Mouse (Mus musculus) erythroblast, adult 5-6 weeks (primary cell): ENCODE measurements around the gene Ly6g6d. TPM values are rescaled to one million over a fixed set of nuclear protein-coding genes. Genes with fewer than 3 reads are reported as not detected.

Experiments used
- ATAC-seq: replicated peaks from 2 replicates; pipeline ENCODE4 v1.8.0; 2016; ENCODE audit warnings: moderate number of reproducible peaks, mild to moderate bottlenecking, moderate TSS enrichment, inconsistent platforms; ENCODE audit not compliant: poor library complexity, low FRiP score, severe bottlenecking
- total RNA-seq, 2 experiments: library from RNA; stranded (forward) in 1 of 2; stranded (reverse) in 1 of 2; fragments of 150-400 nt in 1 of 2; fragments of 200-764, 138-1000 nt in 1 of 2; gene quantifications; 2 replicates each; pipeline versions ENCODE4 v1.2.3 to v1.2.4; 2015 to 2017; ENCODE audit warnings: low replicate concordance in 2 of 2

Ly6g6d gene
- total RNA-seq, 2 experiments from 2014 or later, result not detected

DNA sequence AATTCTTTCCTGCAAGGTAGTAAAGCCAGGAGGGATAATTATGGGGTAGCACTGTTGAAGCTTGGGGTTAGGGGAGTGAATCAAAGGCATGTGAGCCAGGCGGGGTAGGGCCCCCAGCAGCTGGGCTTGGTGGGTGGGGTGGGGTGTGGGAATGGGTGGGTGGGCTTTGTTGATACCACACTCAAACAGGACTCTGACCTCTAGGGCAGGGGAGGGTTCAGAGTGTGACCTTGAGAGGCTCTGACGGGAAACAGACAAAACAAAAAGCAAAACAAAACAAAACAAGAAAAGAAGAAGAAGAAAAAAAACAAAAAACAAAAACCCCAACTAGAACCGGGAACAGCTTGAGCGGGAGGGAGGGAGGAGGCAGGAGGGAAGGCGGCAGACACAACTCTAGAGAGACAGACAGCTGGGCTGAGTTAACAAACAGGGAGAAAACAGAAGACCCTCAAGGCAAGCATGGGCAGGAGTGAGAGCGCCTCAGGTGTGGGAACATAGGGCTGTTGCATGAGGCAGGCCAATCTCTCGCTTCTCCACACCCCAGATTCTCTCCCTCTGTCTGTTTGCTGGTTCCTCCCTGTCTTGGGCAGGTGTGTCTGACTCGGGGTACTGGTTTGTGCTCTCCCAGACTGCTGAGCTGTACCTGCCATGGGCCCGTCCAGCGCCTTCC is 1.2 kb downstream of the Ly6g6d start, which contains the start of gene Ly6g6e:
Gene Ly6g6e, plus strand, starts transcription at position 396 of the 670 bp plus-strand sequence.
- no peak for ATAC-seq

DNA sequence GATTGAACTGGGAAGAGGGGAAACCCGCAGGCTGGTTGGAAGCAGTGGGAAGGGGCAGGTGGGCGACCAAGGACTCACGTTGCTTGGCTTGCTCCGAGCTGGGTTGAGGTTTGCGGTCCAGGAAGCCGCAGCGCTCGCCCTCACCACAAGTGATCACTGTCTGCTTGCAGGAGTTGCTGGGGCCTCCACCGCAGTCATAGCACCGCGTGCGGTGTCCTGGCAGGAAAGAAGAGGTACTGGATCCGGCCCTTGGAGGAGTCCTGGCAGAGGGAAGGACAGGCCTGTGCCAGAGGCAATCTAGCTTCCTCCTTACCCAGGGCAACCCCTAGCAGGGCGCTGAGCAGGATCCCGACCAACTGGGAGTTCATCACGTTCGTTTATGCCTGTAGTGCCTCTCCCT is 3.8 kb downstream of the Ly6g6d start:
- ATAC-seq, result no peak

DNA sequence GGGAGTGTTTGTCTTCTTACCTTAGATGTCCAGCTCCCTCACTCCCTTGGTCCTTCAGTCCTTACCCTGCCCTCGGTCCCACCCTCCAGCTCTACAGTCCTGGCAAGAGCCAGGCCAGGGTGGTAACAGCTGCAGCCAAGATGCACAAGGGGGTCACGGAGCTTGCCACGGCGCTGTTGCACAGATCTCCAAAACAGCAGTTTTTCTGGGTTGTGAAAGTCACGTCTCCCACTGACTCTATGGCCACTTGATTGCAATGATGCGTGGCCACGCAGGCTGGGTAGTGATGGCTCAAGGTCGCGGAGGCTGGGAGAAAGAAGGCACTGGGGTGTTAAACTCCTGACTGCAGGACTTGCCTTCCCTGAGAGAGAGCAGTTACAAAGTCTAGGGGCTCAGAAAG is 6.4 kb downstream of the Ly6g6d start:
- no peak for ATAC-seq

DNA sequence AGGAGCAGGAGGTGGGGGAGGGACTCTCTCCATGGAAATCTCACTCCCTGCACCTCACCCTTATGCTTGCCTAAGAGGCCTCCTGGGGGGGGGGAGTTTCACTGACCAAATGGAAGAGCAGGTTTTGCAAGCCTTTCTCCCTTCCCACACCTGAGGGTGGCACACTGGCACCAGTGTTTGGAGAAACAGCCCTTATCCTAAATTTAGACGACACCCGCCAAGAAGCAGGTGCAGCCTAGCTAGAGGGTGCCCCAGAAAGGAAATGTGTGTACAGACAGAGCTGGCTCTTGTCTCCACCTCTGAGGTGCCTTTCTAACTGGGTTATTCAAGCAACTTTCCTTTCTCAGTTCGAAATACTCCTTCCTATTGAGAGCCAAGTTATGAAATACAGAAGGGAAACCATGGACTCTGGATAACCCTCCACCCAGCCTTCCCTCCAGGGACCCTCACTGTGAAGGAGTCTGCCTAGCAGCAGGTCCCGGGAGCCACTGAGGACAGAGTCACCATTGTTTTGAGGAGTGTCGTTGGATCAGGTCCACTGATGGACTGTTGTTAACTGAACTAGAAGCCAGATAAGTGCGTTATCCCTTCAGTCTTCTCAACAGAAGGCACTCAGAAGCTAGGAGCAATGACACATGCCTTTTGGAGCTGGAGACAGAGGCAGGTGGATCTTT is 7.2 kb downstream of the Ly6g6d start:
- no peak for ATAC-seq

DNA sequence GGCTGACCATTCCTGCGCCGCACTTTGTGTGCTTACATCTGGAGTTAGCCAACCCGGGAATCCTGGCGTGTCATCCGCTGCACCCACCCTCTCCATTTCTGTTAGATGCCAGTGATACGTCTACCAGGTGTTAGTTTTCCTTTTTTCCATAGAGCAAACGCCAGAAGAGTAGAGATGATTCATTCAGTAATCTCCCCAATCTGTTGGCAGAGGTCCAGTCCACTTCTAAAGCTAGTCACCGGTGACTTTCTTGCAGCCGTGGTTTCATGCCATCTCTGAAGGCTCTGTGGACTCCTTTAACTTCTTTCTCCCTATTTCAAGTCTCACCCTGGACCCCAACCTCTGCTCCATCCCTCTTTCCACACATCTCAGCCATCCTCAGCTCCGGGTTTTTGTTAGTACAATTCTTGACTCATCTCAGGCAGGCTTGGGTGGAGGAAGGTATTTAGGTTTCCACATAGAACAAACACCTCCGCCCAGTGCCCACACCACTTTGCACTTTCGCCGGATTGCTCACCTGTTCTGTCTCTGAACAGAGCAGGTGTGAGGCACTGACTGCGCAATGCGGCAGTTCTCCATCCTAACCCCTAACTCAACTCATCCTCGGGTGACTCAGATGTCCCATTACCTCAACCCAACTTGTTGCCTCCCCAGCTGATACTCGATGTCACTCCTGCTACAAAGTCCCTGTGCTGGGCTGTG is 9.5 kb downstream of the Ly6g6d start:
- no peak for ATAC-seq

DNA sequence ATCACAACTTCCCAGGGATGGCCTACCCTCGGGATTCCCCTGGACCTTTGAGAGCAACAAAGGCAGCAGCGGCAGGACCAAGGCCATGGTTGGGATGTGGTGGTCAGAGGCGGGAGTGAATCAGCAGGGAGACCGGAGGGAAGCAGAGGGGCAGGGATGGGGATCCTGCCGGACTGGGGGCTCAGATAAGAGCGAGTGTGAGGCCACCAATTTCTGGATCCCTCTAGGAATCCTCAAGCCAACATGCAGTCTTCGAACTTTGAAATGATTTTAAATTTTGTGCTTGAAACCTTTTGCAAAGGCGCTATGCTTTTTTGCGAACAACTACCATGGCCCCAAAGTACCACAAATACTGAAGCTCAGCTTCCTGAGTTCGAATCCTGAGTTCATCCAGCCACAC is 11.8 kb downstream of the Ly6g6d start, which contains the start of gene Mpig6b:
Gene Mpig6b, minus strand, starts transcription at position 101 of the 400 bp plus-strand sequence.
- no peak for ATAC-seq

DNA sequence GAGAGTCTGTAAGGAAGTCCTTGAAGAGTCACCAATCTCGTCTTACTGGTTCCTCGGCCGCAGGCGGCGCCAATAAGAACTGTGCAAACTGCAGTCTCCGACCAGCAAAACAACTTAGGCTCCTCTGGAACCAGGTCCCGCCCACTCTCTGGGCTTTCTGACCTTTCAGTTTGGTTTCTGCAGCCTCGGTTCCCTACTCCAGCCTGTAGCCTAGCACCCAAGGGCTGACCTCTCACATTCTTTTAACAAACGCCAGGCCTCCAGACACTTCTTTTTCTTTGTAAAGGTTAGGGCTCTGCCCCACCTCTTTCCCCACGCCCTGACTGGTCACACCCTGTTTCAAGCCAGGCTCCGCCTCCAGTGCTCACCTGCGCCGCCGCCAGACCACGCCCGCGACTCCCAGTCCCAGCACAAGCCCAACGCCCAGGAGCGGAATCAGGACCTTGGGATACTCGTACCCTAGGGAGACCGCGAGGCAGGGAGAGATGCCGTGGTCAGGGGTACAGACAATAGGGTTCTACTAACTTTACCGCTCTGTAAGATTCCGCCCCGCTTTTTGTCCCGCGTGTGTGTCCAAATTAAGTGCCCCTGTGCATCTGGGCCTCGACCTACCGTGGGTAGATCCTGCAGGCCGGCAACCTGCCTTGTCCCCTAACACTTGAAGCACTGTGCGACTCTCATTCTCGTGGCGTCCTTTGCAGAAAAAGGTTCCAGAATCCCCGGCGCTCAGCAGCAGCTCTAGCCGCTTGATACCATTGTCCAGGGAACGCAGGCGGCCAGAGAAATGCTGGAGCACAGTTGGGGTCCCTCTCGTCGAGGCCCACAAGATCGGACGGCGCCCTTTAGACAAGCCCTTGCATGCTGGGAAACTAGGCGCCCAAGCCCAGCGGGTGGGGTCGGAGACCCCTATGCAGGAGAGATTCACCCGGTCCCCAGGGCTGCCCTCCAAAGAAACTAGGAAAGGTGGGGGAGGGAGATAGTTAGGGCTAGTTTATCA is 12.6 kb downstream of the Ly6g6d start, which contains the start of gene Ly6g6c:
Gene Ly6g6c, plus strand, starts transcription at position 438 of the 997 bp plus-strand sequence.
- ATAC-seq, result peak; percentile 60; the same call in 1 of the 2 replicates

DNA sequence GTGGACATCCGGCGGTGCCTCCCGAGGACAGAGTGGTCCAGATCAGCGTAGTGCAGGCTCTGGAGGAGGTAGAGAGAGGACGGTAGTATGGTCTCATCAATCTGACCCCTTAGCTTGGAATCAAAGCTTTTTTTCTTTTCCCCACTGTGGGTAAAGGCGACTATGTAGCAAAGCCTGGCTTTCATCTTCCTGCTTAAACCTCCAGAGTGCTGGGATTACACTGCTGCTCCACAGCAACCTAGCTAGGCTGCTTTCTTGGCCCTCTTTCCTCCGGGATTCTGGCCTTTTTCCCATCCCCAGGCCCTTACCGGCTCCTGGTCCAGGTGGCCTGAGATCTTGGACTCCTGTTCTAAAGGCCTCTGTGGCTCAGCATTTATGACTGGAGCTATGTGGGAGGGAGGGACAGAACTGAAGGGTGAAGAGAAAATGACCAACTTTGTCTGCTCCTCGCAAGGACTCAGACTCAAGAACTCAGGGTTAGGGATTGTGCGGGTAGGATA is 13.4 kb downstream of the Ly6g6d start:
- no peak for ATAC-seq

DNA sequence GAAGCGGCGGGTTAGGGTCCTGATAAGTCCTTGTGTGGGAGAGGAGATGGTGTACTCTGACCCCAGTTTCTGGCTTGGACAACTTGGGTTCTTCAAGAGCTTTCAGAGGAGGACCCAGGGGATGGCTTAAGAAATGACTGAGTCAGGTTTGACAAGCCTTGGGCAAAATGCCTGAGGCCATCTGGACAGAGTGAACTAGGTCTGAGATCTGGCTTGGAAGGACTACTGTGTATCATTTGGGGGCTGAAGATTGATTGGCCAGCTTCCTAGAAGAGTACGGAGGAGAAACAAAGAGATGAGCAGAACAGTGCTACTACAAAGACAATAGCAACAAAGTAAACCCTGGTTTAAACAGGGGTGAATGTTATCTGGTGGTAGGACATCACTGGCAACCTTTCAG is 14.4 kb downstream of the Ly6g6d start:
- no peak for ATAC-seq

DNA sequence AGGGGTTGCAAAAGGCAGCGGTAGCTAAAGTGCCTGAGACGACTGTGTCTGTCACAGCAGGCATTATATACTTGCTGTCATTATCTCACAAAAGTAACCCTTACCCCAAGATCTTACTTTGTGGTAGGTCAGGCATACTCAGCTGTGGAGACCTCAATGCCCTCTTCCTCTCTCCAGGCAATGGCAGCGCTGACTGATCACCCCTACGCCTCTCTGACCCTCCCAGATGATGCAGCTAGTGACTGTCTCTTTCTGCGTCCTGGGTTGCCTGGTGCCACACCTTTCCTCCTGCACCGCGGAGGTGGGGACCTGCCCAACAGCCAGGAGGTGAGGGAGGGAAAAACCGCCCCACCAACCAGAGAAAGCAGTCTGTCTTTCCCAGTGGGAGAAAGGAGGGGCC is 16.6 kb downstream of the Ly6g6d start:
- no peak for ATAC-seq

DNA sequence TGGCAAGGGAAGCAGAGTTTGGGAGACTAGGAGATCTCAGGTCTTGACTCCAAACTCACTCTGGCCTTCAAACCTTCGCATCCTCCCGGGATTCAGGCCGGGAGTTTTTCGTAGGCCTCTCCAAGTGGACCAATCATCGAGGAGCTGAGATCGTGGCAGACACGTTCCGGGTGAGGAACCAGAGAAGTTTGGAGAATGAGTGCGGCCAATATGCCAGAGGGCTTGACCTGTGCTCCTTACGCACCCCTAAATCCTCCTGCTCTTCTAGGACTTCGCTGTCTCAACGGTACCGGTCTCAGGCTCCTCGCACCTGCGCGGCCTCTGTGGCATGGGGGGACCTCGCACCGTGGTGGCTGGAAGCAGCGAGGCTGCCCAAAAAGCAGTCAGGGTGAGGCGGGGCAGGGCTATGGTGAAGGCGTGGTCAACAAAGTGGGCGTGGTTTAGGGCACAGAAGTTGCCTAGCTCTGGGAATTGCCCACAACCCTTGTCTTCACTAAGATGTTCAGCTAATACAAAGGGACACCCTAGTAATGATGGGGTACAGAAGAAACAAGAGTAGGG is 17.0 kb downstream of the Ly6g6d start:
- ATAC-seq, result 0 out of 2 replicates have a peak, but pooled peaks have one; percentile 30

DNA sequence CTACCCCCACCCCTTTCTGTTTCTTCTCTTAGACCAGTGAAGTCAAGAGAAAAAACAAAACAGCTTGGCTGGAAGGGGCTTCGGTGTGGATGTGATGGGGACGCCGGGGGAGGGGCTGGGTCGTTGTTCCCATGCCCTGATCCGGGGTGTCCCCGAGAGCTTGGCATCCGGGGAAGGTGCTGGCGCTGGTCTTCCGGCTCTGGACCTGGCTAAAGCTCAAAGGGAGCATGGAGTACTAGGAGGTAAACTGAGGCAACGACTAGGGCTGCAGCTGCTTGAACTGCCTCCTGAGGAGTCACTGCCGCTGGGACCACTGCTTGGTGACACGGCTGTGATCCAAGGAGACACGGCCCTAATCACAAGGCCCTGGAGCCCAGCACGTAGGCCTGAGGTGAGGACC is 17.8 kb downstream of the Ly6g6d start:
- ATAC-seq, result no peak

DNA sequence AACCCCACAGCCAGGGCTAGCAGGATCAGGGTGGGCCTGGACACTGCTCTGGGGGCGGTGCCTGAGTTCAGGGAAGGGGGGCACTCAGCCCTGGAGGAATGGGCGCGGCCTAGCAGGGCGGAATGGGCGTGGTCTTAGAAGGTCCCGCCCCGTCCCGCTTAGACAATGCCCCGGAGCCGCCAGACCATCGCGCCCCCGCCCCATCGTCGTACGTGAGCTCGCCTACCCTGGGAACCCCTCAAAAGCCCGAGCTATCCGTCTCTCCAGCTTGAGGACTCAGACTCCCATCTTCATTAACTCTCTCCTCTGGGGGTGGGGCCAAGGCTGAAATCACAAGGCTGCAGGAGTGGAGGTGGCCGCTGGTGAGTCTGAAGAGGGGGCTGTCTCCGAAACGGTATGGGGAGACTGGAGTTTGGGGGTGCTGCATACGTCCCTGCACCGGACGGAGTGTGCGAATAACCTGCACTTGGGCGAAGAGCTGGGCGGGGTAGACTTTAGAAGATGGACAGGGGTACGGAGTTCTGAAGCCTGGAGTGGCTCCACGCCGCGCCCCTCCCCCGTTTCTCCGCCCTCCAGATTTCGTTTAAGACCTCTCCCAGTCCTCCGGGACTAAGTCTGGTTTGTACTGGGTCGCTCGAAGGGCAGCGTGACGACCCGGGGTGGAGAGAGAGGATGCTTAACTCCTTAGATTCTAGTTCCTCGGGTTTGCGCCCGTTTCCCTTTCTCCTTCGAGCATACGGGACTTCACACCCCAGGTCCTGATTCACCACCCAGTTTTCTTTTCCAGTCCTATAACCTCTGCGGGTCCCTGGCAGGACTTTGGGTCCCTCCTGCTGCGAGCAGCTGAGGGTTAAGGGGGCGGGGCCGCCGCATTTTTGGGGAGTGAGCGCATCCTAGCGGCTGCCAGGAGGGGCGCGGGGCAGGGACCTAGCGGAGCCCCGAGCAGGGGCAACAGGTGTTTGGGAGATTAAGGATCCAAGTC is 18.7 kb downstream of the Ly6g6d start, which contains the start of gene Ddah2:
Gene Ddah2, plus strand, starts transcription at position 125 of the 982 bp plus-strand sequence.
- ATAC-seq, result peak; percentile 83

DNA sequence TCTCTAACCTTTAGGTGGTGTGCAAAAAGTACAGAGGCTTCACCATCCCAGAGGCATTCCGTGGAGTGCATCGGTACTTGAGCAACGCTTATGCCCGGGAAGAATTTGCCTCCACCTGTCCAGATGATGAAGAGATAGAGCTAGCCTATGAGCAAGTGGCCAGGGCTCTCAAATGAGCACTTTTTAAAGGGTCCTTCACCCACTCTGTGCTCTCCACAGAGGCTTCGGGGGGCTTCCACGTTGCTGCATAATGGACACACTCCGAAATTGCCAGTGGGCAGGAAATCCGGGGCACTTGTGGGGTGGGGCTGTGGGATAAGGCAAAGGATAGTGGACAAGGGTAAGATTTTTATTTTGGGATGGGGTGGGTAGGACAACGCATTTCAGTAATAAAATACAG is 19.5 kb downstream of the Ly6g6d start:
- ATAC-seq, result no peak

DNA sequence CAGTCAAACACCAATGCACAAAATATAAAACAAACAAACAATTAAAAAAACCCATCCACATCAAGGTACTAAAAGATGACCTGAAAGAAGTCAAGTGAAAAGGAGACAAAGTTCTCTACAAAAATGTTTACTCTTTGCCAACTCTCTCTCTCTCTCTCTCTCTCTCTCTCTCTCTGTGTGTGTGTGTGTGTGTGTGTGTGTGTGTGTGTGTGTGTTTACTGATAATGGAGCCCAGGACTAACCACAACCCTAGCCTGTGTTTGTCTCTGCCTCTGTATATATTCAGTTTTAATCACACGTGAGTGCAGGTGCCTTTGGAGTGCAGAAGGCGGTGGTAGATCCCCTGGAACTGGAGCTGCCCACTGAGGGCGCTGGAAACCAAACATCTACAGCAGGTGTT is 20.8 kb downstream of the Ly6g6d start:
- ATAC-seq, result no peak

DNA sequence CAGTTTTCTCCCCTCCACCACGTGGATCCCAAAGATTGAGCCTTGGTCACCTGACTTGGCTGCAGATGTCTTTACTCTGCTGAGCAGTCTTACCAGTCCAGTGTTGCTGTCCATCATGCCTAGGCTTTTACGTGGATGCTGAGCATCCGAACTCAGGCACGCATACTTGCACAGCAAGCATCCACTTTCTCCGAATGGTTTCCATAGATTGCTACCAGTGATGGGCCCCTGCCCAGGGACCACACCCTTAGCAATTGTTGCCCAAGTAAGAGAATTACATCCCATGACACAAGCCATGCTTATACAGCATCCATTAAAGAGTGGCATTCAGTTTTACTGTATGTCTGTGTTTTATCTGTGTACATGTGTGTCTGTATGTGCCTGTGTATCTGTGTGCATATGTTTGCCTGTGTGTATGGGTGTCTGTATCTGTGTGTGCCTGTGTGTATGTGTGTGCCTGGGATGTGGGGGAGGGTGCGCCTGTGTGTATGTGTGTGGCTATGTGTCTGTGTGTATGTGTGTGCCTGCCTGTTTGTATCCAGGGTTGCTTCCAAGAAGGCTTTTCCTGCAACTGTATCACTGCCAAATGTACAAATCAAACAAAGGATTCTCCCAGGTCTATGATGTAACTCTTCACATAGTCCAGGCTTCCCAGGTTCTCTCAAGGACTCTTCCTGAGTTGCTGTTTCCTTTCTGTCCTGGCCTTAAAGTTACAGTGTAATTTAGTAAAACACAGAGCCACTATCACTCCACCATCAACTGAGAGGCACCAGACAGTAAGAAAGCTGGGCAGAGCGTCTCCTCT is 22.0 kb downstream of the Ly6g6d start:
- ATAC-seq, result no peak

DNA sequence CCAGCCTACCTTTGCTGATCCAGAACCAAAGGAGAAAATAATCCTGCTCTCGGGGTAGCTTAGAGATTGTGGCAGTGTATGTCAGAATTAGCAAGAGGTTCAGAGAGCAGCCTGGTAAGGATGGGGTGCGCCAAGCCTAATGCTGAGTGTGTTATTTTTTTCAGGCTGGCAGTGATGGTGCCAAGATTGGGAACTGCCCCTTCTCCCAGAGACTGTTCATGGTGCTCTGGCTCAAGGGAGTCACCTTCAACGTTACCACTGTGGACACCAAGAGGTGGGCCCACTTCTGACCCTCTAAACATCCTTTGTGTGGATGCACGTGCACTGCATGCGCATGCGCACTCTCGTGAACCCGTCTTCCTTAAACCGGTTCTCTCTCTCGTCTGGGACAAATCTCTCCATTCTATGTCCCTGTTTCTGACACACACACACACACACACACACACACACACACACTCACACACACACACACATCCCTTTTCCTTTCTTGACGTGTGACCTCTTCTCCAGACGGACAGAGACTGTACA is 25.5 kb downstream of the Ly6g6d start:
- no peak for ATAC-seq
